Mouse (Mus musculus): ENCODE measurements at regions not wholly inside any gene's neighbourhood (a gene's known extent, or its start where the extent isn't known, plus 50 kb on each side); places are given as distances from the start of the nearest gene placed in this dataset.

GRCm38 (mm10) chr8:103413589-103414575 is 628.4 kb upstream of the Cdh11 start:
- DNase-seq (ENCODE audit: low spot score), result no peak
- Histone ChIP-seq H3K4me1 (replicated peaks; ENCODE audit: control insufficient read depth, insufficient read depth, low read length) (no peaks in the 10 kb centered on the region), H3K9ac (no peak overlapping the region), H3K36me3 (replicated peaks; ENCODE audit: control insufficient read depth, insufficient read depth) (no peaks in the 10 kb centered on the region), H3K27me3 (ENCODE audit: control insufficient read depth, insufficient read depth, low read length) (no peaks in the 10 kb centered on the region), H3K4me3 (replicated peaks; ENCODE audit: low read length) (no peak overlapping the region), H3K4me2 (replicated peaks) (no peak overlapping the region), H3K27ac (no peak overlapping the region), H3K9me3 (ENCODE audit: control insufficient read depth, low read length) (no peaks in the 10 kb centered on the region)
- 68% methylated on average over 11 of the region's 11 CpGs for WGBS
- ATAC-seq (ENCODE audit: low FRiP score), result no peak

DNA sequence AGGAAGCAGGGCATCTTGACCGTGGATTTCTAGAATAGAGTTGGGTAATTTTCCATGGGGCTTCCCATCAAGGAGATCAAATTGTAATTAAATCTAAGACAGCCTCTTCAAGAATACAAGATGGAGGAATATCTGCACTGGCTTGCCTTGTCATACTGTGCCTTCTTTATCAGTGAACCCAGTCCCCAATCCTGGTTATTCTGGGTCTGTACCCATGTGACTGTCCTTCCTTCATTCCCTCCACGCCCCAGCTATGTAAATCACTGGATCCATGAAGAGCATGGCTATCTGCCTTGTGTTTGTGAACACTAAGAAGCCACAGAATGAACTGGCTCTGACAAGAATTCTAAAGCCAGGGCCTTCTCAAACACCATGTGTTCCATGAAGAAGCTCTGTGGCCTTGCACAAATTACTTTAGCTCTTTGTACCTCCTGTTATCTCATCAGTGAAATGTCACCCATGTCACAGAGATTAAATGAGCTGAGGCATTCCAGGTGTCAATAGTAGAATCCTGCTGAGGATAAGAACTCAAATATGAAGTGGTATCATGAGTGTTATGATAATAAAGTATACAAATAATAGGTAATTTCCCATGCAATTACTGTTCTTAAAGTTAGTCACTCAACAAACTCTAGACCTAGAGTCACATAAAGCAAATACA is 637.0 kb upstream of the Cdh11 start:
- Histone ChIP-seq H3K36me3 (replicated peaks; ENCODE audit: control insufficient read depth, insufficient read depth) (no peaks in the 10 kb centered on the region), H3K4me3 (replicated peaks; ENCODE audit: low read length) (no peak overlapping the region), H3K9me3 (ENCODE audit: control insufficient read depth, low read length) (no peaks in the 10 kb centered on the region), H3K27me3 (ENCODE audit: control insufficient read depth, insufficient read depth, low read length) (no peaks in the 10 kb centered on the region), H3K4me1 (replicated peaks; ENCODE audit: control insufficient read depth, insufficient read depth, low read length) (no peaks in the 10 kb centered on the region), H3K27ac (no peak overlapping the region), H3K9ac (no peak overlapping the region), H3K4me2 (replicated peaks) (no peak overlapping the region)
- ATAC-seq (ENCODE audit: low FRiP score), result no peak
- WGBS, result 92% methylated on average over 2 of the region's 2 CpGs
- DNase-seq (ENCODE audit: low spot score), result no peak

DNA sequence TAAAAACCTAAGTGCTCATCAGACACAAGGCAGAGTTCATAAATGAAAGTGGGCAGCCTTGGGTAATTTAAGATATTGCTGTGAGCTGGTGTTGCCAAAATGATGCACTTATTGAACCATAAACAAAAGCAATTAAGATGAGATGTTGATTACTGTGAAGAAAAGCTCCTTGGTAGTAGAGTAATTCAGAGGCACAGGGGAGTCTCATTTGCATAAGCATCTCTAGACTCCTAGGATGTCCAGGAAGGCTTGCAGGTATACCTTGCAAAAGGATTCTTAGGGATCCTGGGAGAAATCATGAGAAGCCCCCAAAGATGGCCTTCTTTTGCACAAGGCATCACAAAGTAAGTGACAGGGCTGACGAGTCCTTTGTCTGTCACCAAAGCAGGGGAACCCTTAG is 640.5 kb upstream of the Cdh11 start:
- no peak for DNase-seq (ENCODE audit: low spot score)
- Histone ChIP-seq H3K27ac (no peak overlapping the region), H3K9ac (no peak overlapping the region), H3K36me3 (replicated peaks; ENCODE audit: control insufficient read depth, insufficient read depth) (no peaks in the 10 kb centered on the region), H3K4me3 (replicated peaks; ENCODE audit: low read length) (no peak overlapping the region), H3K4me2 (replicated peaks) (no peak overlapping the region), H3K9me3 (ENCODE audit: control insufficient read depth, low read length) (no peaks in the 10 kb centered on the region), H3K27me3 (ENCODE audit: control insufficient read depth, insufficient read depth, low read length) (no peaks in the 10 kb centered on the region), H3K4me1 (replicated peaks; ENCODE audit: control insufficient read depth, insufficient read depth, low read length) (no peaks in the 10 kb centered on the region)
- no peak for ATAC-seq (ENCODE audit: low FRiP score)
- 78% methylated on average over 1 of the region's 1 CpGs for WGBS

GRCm38 (mm10) chr8:103430874-103431492 is 645.5 kb upstream of the Cdh11 start:
- Histone ChIP-seq H3K36me3 (replicated peaks; ENCODE audit: control insufficient read depth, insufficient read depth) (no peaks in the 10 kb centered on the region), H3K9me3 (ENCODE audit: control insufficient read depth, low read length) (no peaks in the 10 kb centered on the region), H3K27me3 (ENCODE audit: control insufficient read depth, insufficient read depth, low read length) (no peaks in the 10 kb centered on the region), H3K9ac (no peak overlapping the region), H3K4me1 (replicated peaks; ENCODE audit: control insufficient read depth, insufficient read depth, low read length) (no peaks in the 10 kb centered on the region), H3K4me2 (replicated peaks) (no peak overlapping the region), H3K4me3 (replicated peaks; ENCODE audit: low read length) (no peak overlapping the region), H3K27ac (no peak overlapping the region)
- DNase-seq (ENCODE audit: low spot score) (no peak), ATAC-seq (ENCODE audit: low FRiP score) (no peak)
- 93% methylated on average over 3 of the region's 3 CpGs for WGBS

DNA sequence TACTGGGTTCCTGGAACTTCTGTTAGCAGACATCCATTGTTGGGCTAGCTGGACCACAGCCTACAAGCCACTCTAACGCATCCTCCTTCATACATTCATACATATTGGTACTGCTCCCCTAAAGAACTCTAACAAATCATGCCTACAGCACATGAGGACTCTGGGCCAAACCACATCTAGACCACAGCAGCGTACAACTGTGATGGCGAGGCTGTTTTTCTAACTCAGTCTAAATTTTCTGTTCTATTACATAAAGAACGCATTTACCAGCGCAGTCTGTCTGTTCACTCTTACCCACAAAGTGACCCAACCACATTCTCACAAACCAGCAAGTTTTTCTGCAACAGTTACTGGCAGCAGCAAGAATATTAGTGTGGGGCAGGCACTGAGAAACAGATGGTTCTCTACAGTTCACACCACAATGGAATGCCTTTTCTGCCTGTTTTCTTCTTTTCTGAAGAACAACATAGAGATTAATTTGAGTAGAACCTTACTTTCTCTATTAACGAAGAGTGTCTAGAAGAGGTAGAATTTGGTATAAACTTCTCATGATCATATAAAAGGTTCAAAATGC is 648.2 kb upstream of the Cdh11 start:
- 96% methylated on average over 6 of the region's 6 CpGs for WGBS

DNA sequence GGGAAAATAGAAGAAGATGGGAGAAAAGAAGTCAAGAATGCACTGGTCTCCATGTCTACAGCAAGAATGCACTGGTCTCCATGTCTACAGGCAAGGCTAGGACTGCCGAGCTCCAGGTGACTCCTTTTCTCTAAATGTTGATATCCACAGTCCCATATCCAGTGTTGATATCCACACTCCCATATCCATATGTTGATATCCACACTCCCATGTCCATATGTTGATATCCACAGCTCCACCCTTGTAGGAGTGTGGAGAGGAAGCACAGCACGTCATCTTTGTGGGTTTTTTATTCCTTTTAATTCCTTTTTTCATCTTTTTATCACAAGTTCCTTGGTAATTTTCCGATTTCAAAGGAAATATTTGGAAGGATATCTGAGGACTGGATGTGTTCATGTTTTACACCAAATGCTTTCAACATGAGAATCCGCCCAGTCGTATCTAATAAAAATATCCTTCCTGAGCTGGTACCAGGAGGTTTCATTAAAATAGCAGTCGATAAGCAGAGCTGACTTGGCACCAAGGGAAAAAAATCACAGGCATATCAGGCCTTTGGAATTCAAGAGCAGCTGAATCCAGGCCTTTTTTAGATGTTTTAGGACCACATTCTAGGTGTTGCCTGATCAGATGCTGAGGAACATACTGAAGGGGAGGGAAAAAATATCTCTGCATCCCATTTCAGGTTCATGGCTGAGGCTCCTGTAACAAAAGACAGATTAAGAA is 653.7 kb upstream of the Cdh11 start:
- 91% methylated on average over 6 of the region's 6 CpGs for WGBS

More for the DNA sequence above, 648.2 kb upstream of the Cdh11 start:
- ATAC-seq (ENCODE audit: low FRiP score) (no peak), DNase-seq (ENCODE audit: low spot score) (no peak)
- H3K9me3 ChIP-seq (ENCODE audit: control insufficient read depth, low read length), result no peaks in the 10 kb centered on the region
- H3K27me3 ChIP-seq (ENCODE audit: control insufficient read depth, insufficient read depth, low read length), result no peaks in the 10 kb centered on the region
- no peak overlapping the region for H3K4me2 ChIP-seq (replicated peaks)
- no peaks in the 10 kb centered on the region for H3K4me1 ChIP-seq (replicated peaks; ENCODE audit: control insufficient read depth, insufficient read depth, low read length)
- H3K4me3 ChIP-seq (replicated peaks; ENCODE audit: low read length), result no peak overlapping the region
- H3K9ac ChIP-seq, result no peak overlapping the region
- no peaks in the 10 kb centered on the region for H3K36me3 ChIP-seq (replicated peaks; ENCODE audit: control insufficient read depth, insufficient read depth)
- H3K27ac ChIP-seq, result no peak overlapping the region

DNA sequence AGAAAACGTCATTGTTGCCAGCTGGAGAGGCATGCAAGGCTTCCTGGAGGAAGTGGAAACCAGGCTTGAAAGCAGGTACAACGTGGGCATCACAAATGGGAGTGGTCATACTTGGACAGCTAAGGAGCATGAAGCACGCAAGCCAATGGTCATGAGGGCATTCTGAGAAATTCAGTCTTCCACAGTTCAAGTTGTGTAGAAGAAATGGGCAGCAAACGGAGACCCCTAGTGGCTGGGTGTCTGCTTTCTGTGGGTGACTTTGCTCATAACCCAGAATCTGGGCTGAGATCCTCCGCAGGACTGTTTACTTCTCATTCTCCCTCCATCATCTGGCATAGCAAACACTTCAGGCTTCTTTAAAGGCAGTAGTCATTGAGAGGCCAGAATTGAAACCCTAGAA is 655.7 kb upstream of the Cdh11 start:
- no peak overlapping the region for H3K4me3 ChIP-seq (replicated peaks; ENCODE audit: low read length)
- DNase-seq (ENCODE audit: low spot score), result no peak
- WGBS, result 78% methylated on average over 5 of the region's 5 CpGs
- no peak overlapping the region for H3K4me2 ChIP-seq (replicated peaks)
- no peaks in the 10 kb centered on the region for H3K27me3 ChIP-seq (ENCODE audit: control insufficient read depth, insufficient read depth, low read length)
- ATAC-seq (ENCODE audit: low FRiP score), result no peak
- no peaks in the 10 kb centered on the region for H3K36me3 ChIP-seq (replicated peaks; ENCODE audit: control insufficient read depth, insufficient read depth)
- no peak overlapping the region for H3K27ac ChIP-seq
- no peak overlapping the region for H3K9ac ChIP-seq
- no peaks in the 10 kb centered on the region for H3K4me1 ChIP-seq (replicated peaks; ENCODE audit: control insufficient read depth, insufficient read depth, low read length)
- no peaks in the 10 kb centered on the region for H3K9me3 ChIP-seq (ENCODE audit: control insufficient read depth, low read length)

More for the DNA sequence above, 653.7 kb upstream of the Cdh11 start:
- Histone ChIP-seq H3K36me3 (replicated peaks; ENCODE audit: control insufficient read depth, insufficient read depth) (no peaks in the 10 kb centered on the region), H3K4me3 (replicated peaks; ENCODE audit: low read length) (no peak overlapping the region), H3K4me1 (replicated peaks; ENCODE audit: control insufficient read depth, insufficient read depth, low read length) (no peaks in the 10 kb centered on the region), H3K9ac (no peak overlapping the region), H3K27me3 (ENCODE audit: control insufficient read depth, insufficient read depth, low read length) (no peaks in the 10 kb centered on the region), H3K4me2 (replicated peaks) (no peak overlapping the region), H3K27ac (no peak overlapping the region), H3K9me3 (ENCODE audit: control insufficient read depth, low read length) (no peaks in the 10 kb centered on the region)
- DNase-seq (ENCODE audit: low spot score) (no peak), ATAC-seq (ENCODE audit: low FRiP score) (no peak)

DNA sequence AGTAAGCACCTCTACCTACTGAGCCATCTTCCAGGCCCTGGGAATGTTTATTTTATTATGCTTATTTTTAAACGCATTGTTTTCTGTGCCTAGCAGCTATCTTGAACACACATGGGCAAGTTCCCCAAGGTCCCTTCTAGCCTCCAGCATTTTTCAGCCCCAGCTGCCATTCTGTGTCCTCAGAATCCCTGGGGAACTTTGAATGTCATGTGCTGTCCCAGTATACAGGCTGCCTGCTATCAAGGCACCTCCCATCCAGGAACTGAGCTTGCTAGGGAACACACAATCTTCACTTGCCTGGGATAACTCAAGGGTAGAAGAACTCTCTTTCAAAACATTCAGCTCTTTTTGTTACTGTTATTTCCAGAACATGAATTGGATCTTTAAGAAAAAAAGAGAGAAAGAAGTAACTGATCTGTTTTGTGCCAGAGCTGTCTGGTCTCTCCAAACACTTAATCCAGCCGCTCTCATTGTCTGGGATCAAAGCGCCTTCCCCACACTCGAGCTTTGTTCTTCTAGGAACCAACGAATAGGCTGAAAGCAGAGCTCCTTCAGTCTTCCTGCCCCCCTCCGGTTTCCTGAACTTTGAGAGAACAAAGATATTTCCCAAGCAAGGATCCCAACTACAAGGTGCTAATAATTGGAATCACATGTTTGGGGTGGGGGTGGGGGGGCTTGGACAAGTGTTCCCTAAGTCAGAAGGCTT is 657.1 kb upstream of the Cdh11 start:
- 7% methylated on average over 6 of the region's 6 CpGs for WGBS
- no peak for ATAC-seq (ENCODE audit: low FRiP score)
- H3K4me3 ChIP-seq (replicated peaks; ENCODE audit: low read length), result no peak overlapping the region
- H3K36me3 ChIP-seq (replicated peaks; ENCODE audit: control insufficient read depth, insufficient read depth), result no peaks in the 10 kb centered on the region
- H3K27me3 ChIP-seq (ENCODE audit: control insufficient read depth, insufficient read depth, low read length), result no peaks in the 10 kb centered on the region
- H3K9me3 ChIP-seq (ENCODE audit: control insufficient read depth, low read length), result no peaks in the 10 kb centered on the region
- H3K9ac ChIP-seq, result no peak overlapping the region
- H3K4me1 ChIP-seq (replicated peaks; ENCODE audit: control insufficient read depth, insufficient read depth, low read length), result no peaks in the 10 kb centered on the region
- H3K27ac ChIP-seq, result no peak overlapping the region
- no peak overlapping the region for H3K4me2 ChIP-seq (replicated peaks)
- DNase-seq (ENCODE audit: low spot score), result no peak

Measured in hindbrain, embryonic 14.5 days (tissue).